ENCODE assay signal across 14 mouse cellular contexts in genomic region chr6:135089786-135090185, GRCm38 (mm10). TPM values are rescaled to one million over a fixed set of nuclear protein-coding genes. Genes with fewer than 3 reads are reported as not detected.
DNase-seq lines count a peak whose midpoint lies in the region; ATAC-seq and TF ChIP-seq lines count a peak whose summit lies in the region.
"Had no signal": no experiment of that assay in that cellular context is flagged by ENCODE, and none has a peak within 500 bp of the region (broad histone marks: within the 10 kb centered on the region; RNA-seq: fewer than 3 reads in every experiment).

No protein-coding gene starts in this region.

- H3K9ac ChIP-seq in midbrain, postnatal 0 days (replicated peaks; ENCODE audit: low read length, poor library complexity, severe bottlenecking) = no peak overlapping the region
- H3K9ac ChIP-seq: embryonic facial prominence, embryonic 15.5 days; heart, embryonic 15.5 days; neural tube, embryonic 15.5 days; stomach, embryonic 15.5 days had no signal

- H3K27me3 ChIP-seq in midbrain, postnatal 0 days (ENCODE audit: insufficient read depth, low read length) = no peaks in the 10 kb centered on the region
- peaks cover 21% of the 10 kb centered on the region; the same call in 1 of the 2 replicates for H3K27me3 ChIP-seq in midbrain, embryonic 10.5 days (ENCODE audit: low read depth, poor library complexity, severe bottlenecking)
- H3K27me3 ChIP-seq: CH12.LX; embryonic facial prominence, embryonic 15.5 days; heart, embryonic 15.5 days; stomach, embryonic 15.5 days had no signal

- H3K4me2 ChIP-seq in midbrain, postnatal 0 days (ENCODE audit: low read depth, low read length, poor library complexity, severe bottlenecking) = no peak overlapping the region
- H3K4me2 ChIP-seq: embryonic facial prominence, embryonic 15.5 days; heart, embryonic 15.5 days; neural tube, embryonic 15.5 days; stomach, embryonic 15.5 days had no signal

- TF ChIP-seq CTCF in midbrain, postnatal 0 days (IDR thresholded peaks at IDR 0.05) = peak; percentile 58
- TF ChIP-seq CTCF in layer of hippocampus, adult 2 months (conservative IDR thresholded peaks at IDR 0.05) = peak; percentile 63

- no peak overlapping the region for H3K27ac ChIP-seq in midbrain, postnatal 0 days (ENCODE audit: low read depth, low read length)
- H3K27ac ChIP-seq in midbrain, embryonic 10.5 days (replicated peaks) = no peak overlapping the region; the same call in 1 of the 2 replicates
- peak overlapping the region; percentile 73 for H3K27ac ChIP-seq in layer of hippocampus, adult 2 months
- H3K27ac ChIP-seq: embryonic facial prominence, embryonic 15.5 days; heart, embryonic 15.5 days; neural tube, embryonic 15.5 days; stomach, embryonic 15.5 days had no signal

- intact Hi-C loops in gastrocnemius, postnatal 14 days (cut with DNase I; ENCODE audit: low total_unique reads) = loop anchor here (10.0 kb wide), 2 partner anchors 145 to 295 kb away; no protein-coding TSS in a partner anchor

- no peaks in the 10 kb centered on the region for H3K4me1 ChIP-seq in midbrain, postnatal 0 days (ENCODE audit: insufficient read depth, low read length)
- peaks cover 15% of the 10 kb centered on the region for H3K4me1 ChIP-seq in midbrain, embryonic 10.5 days

- WGBS in midbrain, postnatal 0 days = 16% methylated on average over 8 of the region's 8 CpGs
- WGBS in midbrain, embryonic 10.5 days = 19% methylated on average over 8 of the region's 8 CpGs

- no peaks in the 10 kb centered on the region for H3K9me3 ChIP-seq in midbrain, postnatal 0 days (ENCODE audit: low read length)
- H3K9me3 ChIP-seq in midbrain, embryonic 10.5 days (replicated peaks) = no peaks in the 10 kb centered on the region
- H3K9me3 ChIP-seq: embryonic facial prominence, embryonic 15.5 days; heart, embryonic 15.5 days; neural tube, embryonic 15.5 days; stomach, embryonic 15.5 days had no signal

- no peaks in the 10 kb centered on the region for H3K36me3 ChIP-seq in midbrain, postnatal 0 days (ENCODE audit: insufficient read depth, low read length)
- H3K36me3 ChIP-seq in midbrain, embryonic 10.5 days = no peaks in the 10 kb centered on the region
- H3K36me3 ChIP-seq: embryonic facial prominence, embryonic 15.5 days; heart, embryonic 15.5 days; neural tube, embryonic 15.5 days; stomach, embryonic 15.5 days had no signal

- no peak for ATAC-seq in midbrain, postnatal 0 days (ENCODE audit: low FRiP score)

- peak; percentile 37 for DNase-seq in gastrocnemius, postnatal 14 days
- no peak for DNase-seq in gastrocnemius, postnatal 25 days
- peak; percentile 37 for DNase-seq in midbrain, postnatal 0 days (ENCODE audit: low spot score)
- DNase-seq in midbrain, embryonic 10.5 days (ENCODE audit: low spot score) = no peak
- DNase-seq in layer of hippocampus, adult 2 months (ENCODE audit: low spot score in 2 of 2) = peak; percentile 41 to 66
- peak; percentile 50 for DNase-seq in right cerebral cortex, postnatal 4 days
- no peak for DNase-seq in testis, postnatal 10 days (ENCODE audit: low spot score)
- DNase-seq in urinary bladder, postnatal 36 days (ENCODE audit: low spot score in 2 of 2) = no peak
- DNase-seq: lung, postnatal 4 days had no signal

- H3K4me3 ChIP-seq in midbrain, postnatal 0 days (ENCODE audit: low read depth, low read length) = no peak overlapping the region
- H3K4me3 ChIP-seq in midbrain, embryonic 10.5 days = no peak overlapping the region
- no peak overlapping the region for H3K4me3 ChIP-seq in layer of hippocampus, adult 2 months
- H3K4me3 ChIP-seq: embryonic facial prominence, embryonic 15.5 days; heart, embryonic 15.5 days; neural tube, embryonic 15.5 days; stomach, embryonic 15.5 days had no signal

RNA-seq across cellular contexts. Expression of gene Gprc5a, which starts 24.3 kb away (rescaled TPM):
- total RNA-seq in gastrocnemius, postnatal 14 days (2021) = under 1 TPM; 0.41 to 0.66 TPM
- under 1 TPM; 0.38 to 0.75 TPM for total RNA-seq in gastrocnemius, postnatal 25 days (2021)
- total RNA-seq in midbrain, postnatal 0 days (2014; rRNA removed) = not detected in 2 replicates
- polyA plus RNA-seq in midbrain, postnatal 0 days (2015; fragmentation: Nextera tagmentation; extraction: Ambion mirVana) = 0.21 and 0.49 TPM in 2 replicates
- polyA plus RNA-seq in midbrain, embryonic 10.5 days (2016; fragmentation: Nextera tagmentation; extraction: Ambion mirVana) = 3.3 and 3.5 TPM in 2 replicates
- total RNA-seq in layer of hippocampus, adult 2 months (2021) = under 1 TPM in 1 of 2 experiments, not detected in 1; 0.41 TPM

RNA-seq across cellular contexts. Expression of gene Gprc5d, which starts 28.3 kb away (rescaled TPM):
- not detected for total RNA-seq in gastrocnemius, postnatal 14 days (2021)
- not detected for total RNA-seq in gastrocnemius, postnatal 25 days (2021)
- total RNA-seq in midbrain, postnatal 0 days (2014; rRNA removed) = not detected in 2 replicates
- polyA plus RNA-seq in midbrain, postnatal 0 days (2015; fragmentation: Nextera tagmentation; extraction: Ambion mirVana) = 0.27 TPM in 1 of 2 replicates, not detected in the other
- polyA plus RNA-seq in midbrain, embryonic 10.5 days (2016; fragmentation: Nextera tagmentation; extraction: Ambion mirVana) = not detected in 2 replicates
- total RNA-seq in layer of hippocampus, adult 2 months (2021) = not detected
- total RNA-seq: CH12.LX had no signal
- polyA plus RNA-seq: heart, embryonic 15.5 days; neural tube, embryonic 15.5 days; stomach, embryonic 15.5 days had no signal

Comparison
In these comparisons a context has a peak if more than half of its experiments do, and no peak if none do; other contexts are left out.
1. DNase-seq: peak in gastrocnemius, postnatal 14 days (single experiment), midbrain, postnatal 0 days (single experiment), layer of hippocampus, adult 2 months (2 of 2) and right cerebral cortex, postnatal 4 days (single experiment); none in gastrocnemius, postnatal 25 days (single experiment), midbrain, embryonic 10.5 days (single experiment), testis, postnatal 10 days (single experiment) and urinary bladder, postnatal 36 days (0 of 2).